Mouse (Mus musculus): ENCODE data around the gene St6galnac3. TPM values are rescaled to one million over a fixed set of nuclear protein-coding genes. Genes with fewer than 3 reads are reported as not detected.

Gene St6galnac3
- polyA plus RNA-seq, 1 experiment from 2014 or later, result 31.0 TPM

- no peak for ATAC-seq
- Histone ChIP-seq H3K9me3 (ENCODE audit: control insufficient read depth, low read length) (no peaks in the 10 kb centered on the region), H3K4me2 (ENCODE audit: low read depth, low read length) (no peak overlapping the region), H3K9ac (ENCODE audit: low read depth, low read length) (no peak overlapping the region), H3K4me1 (ENCODE audit: control insufficient read depth, insufficient read depth, low read length) (peaks cover 12% of the 10 kb centered on the region), H3K27me3 (replicated peaks; ENCODE audit: control insufficient read depth, insufficient read depth, low read length) (no peaks in the 10 kb centered on the region), H3K4me3 (ENCODE audit: low read length) (no peak overlapping the region), H3K36me3 (ENCODE audit: control insufficient read depth, insufficient read depth, low read length) (no peaks in the 10 kb centered on the region), H3K27ac (ENCODE audit: low read length) (no peak overlapping the region)
- WGBS, result 74% methylated on average over 16 of the region's 16 CpGs
These were observed 11.8 kb upstream of the St6galnac3 start for GRCm38 (mm10) chr3:153736756-153737280.

DNA sequence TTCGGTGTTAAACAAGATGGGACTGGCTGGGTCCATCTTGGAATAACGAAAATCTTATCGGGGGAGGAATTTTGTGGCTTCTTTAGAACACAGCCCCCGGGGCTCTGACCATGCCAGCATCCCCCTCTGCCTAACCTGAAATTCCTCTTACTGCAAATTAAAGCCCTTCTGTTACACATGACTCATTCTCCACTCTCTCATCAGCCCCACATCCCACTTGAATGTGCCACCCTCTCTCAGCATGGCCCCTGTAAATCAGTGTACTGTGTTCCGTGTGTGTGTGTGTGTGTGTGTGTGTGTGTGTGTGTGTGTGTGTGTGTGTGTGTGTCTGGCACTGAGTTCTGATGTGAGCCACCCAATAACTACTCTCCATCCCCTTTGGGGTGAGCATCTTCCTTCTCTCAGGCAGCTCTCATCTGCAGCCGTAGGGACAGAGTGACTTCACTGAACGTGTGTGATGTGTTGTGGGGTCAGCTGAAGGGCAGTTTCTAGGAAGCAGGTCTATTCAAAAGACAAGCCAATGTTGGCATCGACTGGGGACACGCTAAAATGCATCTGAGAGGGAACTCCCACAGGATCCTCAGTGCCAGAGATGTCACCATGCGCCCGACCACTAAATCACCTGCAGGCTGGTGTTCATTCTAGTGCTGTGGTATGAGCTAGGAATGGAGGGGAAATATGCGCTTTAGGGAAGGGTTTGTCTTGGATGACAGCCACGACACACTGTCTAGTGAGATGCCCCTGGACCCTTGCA, 11.0 kb upstream of the St6galnac3 start:
- no peak overlapping the region for H3K4me2 ChIP-seq (ENCODE audit: low read depth, low read length)
- H3K4me3 ChIP-seq (ENCODE audit: low read length), result no peak overlapping the region
- no peaks in the 10 kb centered on the region for H3K36me3 ChIP-seq (ENCODE audit: control insufficient read depth, insufficient read depth, low read length)
- H3K27ac ChIP-seq (ENCODE audit: low read length), result no peak overlapping the region
- 79% methylated on average over 13 of the region's 13 CpGs for WGBS
- H3K9me3 ChIP-seq (ENCODE audit: control insufficient read depth, low read length), result no peaks in the 10 kb centered on the region
- ATAC-seq, result no peak
- no peak overlapping the region for H3K9ac ChIP-seq (ENCODE audit: low read depth, low read length)
- no peaks in the 10 kb centered on the region for H3K27me3 ChIP-seq (replicated peaks; ENCODE audit: control insufficient read depth, insufficient read depth, low read length)
- H3K4me1 ChIP-seq (ENCODE audit: control insufficient read depth, insufficient read depth, low read length), result peaks cover 13% of the 10 kb centered on the region

DNA sequence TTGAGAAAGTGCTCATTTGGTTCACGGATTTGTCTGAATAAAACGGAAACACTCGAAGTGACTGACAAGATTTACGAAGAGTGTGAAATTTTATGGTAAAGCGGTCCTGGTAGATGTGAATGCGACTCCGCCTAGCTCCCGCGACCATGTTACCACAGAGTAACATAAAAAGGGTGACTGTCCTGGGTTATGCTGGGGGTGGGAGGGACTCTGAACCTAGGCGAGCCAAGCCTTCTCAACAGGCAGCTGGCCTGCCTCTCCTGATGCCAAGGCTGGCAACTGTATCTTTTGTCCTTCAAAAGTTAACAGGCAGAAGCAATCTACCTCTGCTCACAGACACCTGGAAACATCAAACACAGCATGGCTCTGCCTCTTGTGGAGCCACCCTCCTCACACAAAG, 9.8 kb upstream of the St6galnac3 start:
- H3K27ac ChIP-seq (ENCODE audit: low read length), result no peak overlapping the region
- no peak overlapping the region for H3K4me2 ChIP-seq (ENCODE audit: low read depth, low read length)
- H3K4me3 ChIP-seq (ENCODE audit: low read length), result no peak overlapping the region
- no peaks in the 10 kb centered on the region for H3K27me3 ChIP-seq (replicated peaks; ENCODE audit: control insufficient read depth, insufficient read depth, low read length)
- H3K36me3 ChIP-seq (ENCODE audit: control insufficient read depth, insufficient read depth, low read length), result no peaks in the 10 kb centered on the region
- no peaks in the 10 kb centered on the region for H3K9me3 ChIP-seq (ENCODE audit: control insufficient read depth, low read length)
- no peak overlapping the region for H3K9ac ChIP-seq (ENCODE audit: low read depth, low read length)
- peaks cover 13% of the 10 kb centered on the region for H3K4me1 ChIP-seq (ENCODE audit: control insufficient read depth, insufficient read depth, low read length)
- ATAC-seq, result no peak
- WGBS, result 70% methylated on average over 10 of the region's 10 CpGs

DNA sequence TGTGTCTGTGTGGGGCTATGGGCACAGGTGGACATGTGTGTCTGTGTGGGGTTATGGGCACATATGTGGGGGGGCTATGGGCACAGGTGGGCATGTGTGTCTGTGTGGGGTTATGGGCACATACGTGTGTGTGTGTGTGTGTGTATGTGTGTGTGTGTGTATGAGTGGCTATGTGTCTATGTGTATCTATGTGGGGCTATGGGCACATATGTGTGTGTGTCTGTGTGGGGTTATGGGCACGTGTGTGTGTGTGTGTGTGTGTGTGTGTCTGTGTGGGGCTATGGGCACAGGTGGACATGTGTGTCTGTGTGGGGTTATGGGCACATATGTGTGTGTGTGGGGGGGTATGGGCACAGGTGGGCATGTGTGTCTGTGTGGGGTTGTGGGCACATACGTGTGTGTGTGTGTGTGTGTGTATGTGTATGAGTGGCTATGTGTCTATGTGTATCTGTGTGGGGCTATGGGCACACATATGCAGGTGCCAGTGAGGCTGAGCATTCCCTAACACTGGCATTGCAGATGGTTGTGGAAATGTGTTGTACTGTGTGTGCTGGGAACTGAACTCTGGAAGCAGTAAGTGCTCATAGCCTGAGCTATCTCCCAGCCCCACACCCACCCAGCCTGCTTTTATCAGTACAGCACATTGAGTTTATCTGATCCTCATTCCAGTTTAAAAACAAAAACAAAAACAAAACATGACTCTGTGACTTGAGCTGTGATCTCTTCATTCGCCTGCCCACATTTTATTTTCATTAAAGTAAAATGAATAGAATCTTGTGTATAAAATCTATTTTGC, 8.6 kb upstream of the St6galnac3 start:
- WGBS, result 91% methylated on average over 4 of the region's 4 CpGs

GRCm38 (mm10) chr3:153732749-153733148, 7.8 kb upstream of the St6galnac3 start:
- Histone ChIP-seq H3K9ac (ENCODE audit: low read depth, low read length) (no peak overlapping the region), H3K27me3 (replicated peaks; ENCODE audit: control insufficient read depth, insufficient read depth, low read length) (no peaks in the 10 kb centered on the region), H3K4me1 (ENCODE audit: control insufficient read depth, insufficient read depth, low read length) (peaks cover 9% of the 10 kb centered on the region; the same call in 1 of the 2 replicates), H3K4me2 (ENCODE audit: low read depth, low read length) (no peak overlapping the region), H3K4me3 (ENCODE audit: low read length) (no peak overlapping the region), H3K27ac (ENCODE audit: low read length) (no peak overlapping the region; the same call in 1 of the 2 replicates), H3K36me3 (ENCODE audit: control insufficient read depth, insufficient read depth, low read length) (no peaks in the 10 kb centered on the region), H3K9me3 (ENCODE audit: control insufficient read depth, low read length) (no peaks in the 10 kb centered on the region)
- ATAC-seq, result 0 out of 2 replicates have a peak, but pooled peaks have one; percentile 10
- WGBS, result 35% methylated on average over 6 of the region's 6 CpGs

More for the DNA sequence above, 8.6 kb upstream of the St6galnac3 start:
- H3K4me3 ChIP-seq (ENCODE audit: low read length), result no peak overlapping the region
- no peaks in the 10 kb centered on the region for H3K9me3 ChIP-seq (ENCODE audit: control insufficient read depth, low read length)
- ATAC-seq, result peak; percentile 65
- no peaks in the 10 kb centered on the region for H3K36me3 ChIP-seq (ENCODE audit: control insufficient read depth, insufficient read depth, low read length)
- no peaks in the 10 kb centered on the region for H3K27me3 ChIP-seq (replicated peaks; ENCODE audit: control insufficient read depth, insufficient read depth, low read length)
- H3K9ac ChIP-seq (ENCODE audit: low read depth, low read length), result no peak overlapping the region
- H3K27ac ChIP-seq (ENCODE audit: low read length), result no peak overlapping the region
- H3K4me2 ChIP-seq (ENCODE audit: low read depth, low read length), result no peak overlapping the region
- H3K4me1 ChIP-seq (ENCODE audit: control insufficient read depth, insufficient read depth, low read length), result peaks cover 9% of the 10 kb centered on the region; the same call in 1 of the 2 replicates

DNA sequence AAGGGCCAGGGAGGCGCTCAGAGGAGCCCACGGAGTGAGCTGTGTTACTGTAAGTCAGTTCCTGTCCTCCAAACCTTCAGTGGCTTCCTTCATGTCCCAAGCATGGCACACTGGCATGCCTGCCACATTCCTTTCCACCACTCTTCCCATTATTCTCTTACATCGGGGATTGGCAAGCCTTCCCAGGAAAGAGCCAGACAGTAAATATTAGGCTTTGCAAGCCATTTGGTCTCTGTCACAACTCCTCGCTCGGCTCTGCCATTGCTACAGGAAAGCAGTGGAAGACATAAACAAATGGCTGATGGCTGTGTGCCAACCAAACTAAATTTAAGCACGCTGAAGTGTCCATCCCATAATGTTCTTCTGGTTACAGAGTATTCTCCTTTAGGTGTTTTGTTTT, 7.1 kb upstream of the St6galnac3 start:
- WGBS, result 42% methylated on average over 6 of the region's 6 CpGs
- no peak overlapping the region for H3K9ac ChIP-seq (ENCODE audit: low read depth, low read length)
- no peaks in the 10 kb centered on the region for H3K36me3 ChIP-seq (ENCODE audit: control insufficient read depth, insufficient read depth, low read length)
- no peaks in the 10 kb centered on the region for H3K9me3 ChIP-seq (ENCODE audit: control insufficient read depth, low read length)
- peak; percentile 31 for ATAC-seq
- no peak overlapping the region for H3K4me3 ChIP-seq (ENCODE audit: low read length)
- peaks cover 9% of the 10 kb centered on the region; the same call in 1 of the 2 replicates for H3K4me1 ChIP-seq (ENCODE audit: control insufficient read depth, insufficient read depth, low read length)
- peak overlapping the region; percentile 68 for H3K27ac ChIP-seq (ENCODE audit: low read length)
- H3K4me2 ChIP-seq (ENCODE audit: low read depth, low read length), result no peak overlapping the region
- no peaks in the 10 kb centered on the region for H3K27me3 ChIP-seq (replicated peaks; ENCODE audit: control insufficient read depth, insufficient read depth, low read length)

DNA sequence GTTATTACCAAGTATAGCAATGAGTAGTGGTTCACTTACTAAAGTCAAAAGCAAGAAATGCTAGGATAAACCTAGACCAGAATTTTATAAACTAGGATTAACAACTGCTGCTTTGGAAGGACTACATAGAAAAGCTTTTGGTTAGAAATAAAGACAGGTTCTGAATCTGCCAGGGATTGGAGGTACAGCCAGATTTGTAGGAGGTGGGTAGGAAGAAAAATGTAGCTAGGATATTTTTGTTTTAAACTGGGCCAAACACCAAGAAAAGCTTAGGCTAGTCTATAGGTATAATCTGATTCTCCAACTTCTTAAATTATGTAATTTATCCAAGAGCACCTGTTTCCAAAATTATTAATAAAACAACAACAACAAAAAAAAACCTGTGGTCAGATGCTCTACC, 3.6 kb upstream of the St6galnac3 start:
- H3K4me3 ChIP-seq (ENCODE audit: low read length), result no peak overlapping the region
- H3K27ac ChIP-seq (ENCODE audit: low read length), result no peak overlapping the region
- no peak for ATAC-seq

DNA sequence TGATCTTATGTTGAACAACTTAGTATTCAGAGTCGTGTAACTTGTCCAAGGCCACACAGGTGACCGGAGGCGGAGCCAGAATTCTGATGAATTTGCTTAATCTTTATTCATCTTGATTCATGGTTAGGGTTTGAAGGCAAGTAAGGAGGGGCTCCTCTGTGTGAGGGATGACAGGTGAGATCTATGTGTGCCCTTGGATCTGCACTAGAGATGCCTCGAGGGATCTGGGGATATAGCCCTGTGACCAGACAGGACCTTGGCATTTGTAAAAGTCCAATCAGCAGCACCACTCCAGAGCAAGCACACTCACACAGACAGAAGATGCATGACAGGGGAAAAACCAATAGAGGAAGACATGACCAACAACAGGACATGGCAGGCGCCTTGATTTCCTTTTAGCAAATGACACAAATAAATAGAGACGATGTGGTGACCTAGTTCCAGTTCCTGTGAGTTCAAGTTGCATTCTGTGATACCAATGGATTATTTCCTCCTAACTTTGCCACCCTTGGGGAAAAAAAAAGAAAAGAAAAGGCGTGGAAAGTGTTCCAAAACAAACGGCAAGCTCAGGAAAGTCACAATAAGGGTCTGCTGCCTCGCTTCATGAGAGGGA, 1.4 kb downstream of the St6galnac3 start:
- Histone ChIP-seq H3K4me2 (ENCODE audit: low read depth, low read length) (peak overlapping the region; percentile 95), H3K36me3 (ENCODE audit: control insufficient read depth, insufficient read depth, low read length) (no peaks in the 10 kb centered on the region), H3K27me3 (replicated peaks; ENCODE audit: control insufficient read depth, insufficient read depth, low read length) (no peaks in the 10 kb centered on the region), H3K4me3 (ENCODE audit: low read length) (peak overlapping the region; percentile 78), H3K4me1 (ENCODE audit: control insufficient read depth, insufficient read depth, low read length) (peaks cover 22% of the 10 kb centered on the region), H3K9me3 (ENCODE audit: control insufficient read depth, low read length) (no peaks in the 10 kb centered on the region), H3K9ac (ENCODE audit: low read depth, low read length) (peak overlapping the region; percentile 79; the same call in 1 of the 2 replicates), H3K27ac (ENCODE audit: low read length) (no peak overlapping the region)
- 72% methylated on average over 9 of the region's 9 CpGs for WGBS
- ATAC-seq, result no peak

More for the DNA sequence above, 3.6 kb upstream of the St6galnac3 start:
- Histone ChIP-seq H3K9me3 (ENCODE audit: control insufficient read depth, low read length) (no peaks in the 10 kb centered on the region), H3K4me1 (ENCODE audit: control insufficient read depth, insufficient read depth, low read length) (peaks cover 16% of the 10 kb centered on the region; the same call in 1 of the 2 replicates), H3K4me2 (ENCODE audit: low read depth, low read length) (no peak overlapping the region), H3K27me3 (replicated peaks; ENCODE audit: control insufficient read depth, insufficient read depth, low read length) (no peaks in the 10 kb centered on the region), H3K36me3 (ENCODE audit: control insufficient read depth, insufficient read depth, low read length) (no peaks in the 10 kb centered on the region), H3K9ac (ENCODE audit: low read depth, low read length) (no peak overlapping the region)

- Histone ChIP-seq H3K9me3 (ENCODE audit: control insufficient read depth, low read length) (no peaks in the 10 kb centered on the region), H3K4me1 (ENCODE audit: control insufficient read depth, insufficient read depth, low read length) (peaks cover 29% of the 10 kb centered on the region), H3K9ac (ENCODE audit: low read depth, low read length) (no peak overlapping the region), H3K27me3 (replicated peaks; ENCODE audit: control insufficient read depth, insufficient read depth, low read length) (no peaks in the 10 kb centered on the region), H3K4me3 (ENCODE audit: low read length) (no peak overlapping the region), H3K36me3 (ENCODE audit: control insufficient read depth, insufficient read depth, low read length) (no peaks in the 10 kb centered on the region), H3K4me2 (ENCODE audit: low read depth, low read length) (no peak overlapping the region), H3K27ac (ENCODE audit: low read length) (no peak overlapping the region)
- ATAC-seq, result no peak
- WGBS, result 80% methylated on average over 16 of the region's 16 CpGs
These were observed 3.4 kb downstream of the St6galnac3 start for GRCm38 (mm10) chr3:153721525-153721924.
